Comparison of ENCODE assay signal across 8 mouse cellular contexts in genomic region chr5:65731173-65732007, GRCm38 (mm10). TPM values are rescaled to one million over a fixed set of nuclear protein-coding genes. Genes with fewer than 3 reads are reported as not detected.
DNase-seq lines count a peak whose midpoint lies in the region; ATAC-seq lines count a peak whose summit lies in the region.

No protein-coding gene starts in this region.

- H3K9ac ChIP-seq in heart, embryonic 12.5 days, result no peak overlapping the region
- no peak overlapping the region for H3K9ac ChIP-seq in midbrain, embryonic 13.5 days (replicated peaks)

- H3K36me3 ChIP-seq in heart, embryonic 12.5 days, result no peaks in the 10 kb centered on the region
- H3K36me3 ChIP-seq in limb, embryonic 10.5 days, result no peaks in the 10 kb centered on the region
- no peaks in the 10 kb centered on the region for H3K36me3 ChIP-seq in midbrain, embryonic 13.5 days

- no peak overlapping the region; the same call in 1 of the 2 replicates for H3K4me2 ChIP-seq in heart, embryonic 12.5 days
- H3K4me2 ChIP-seq in midbrain, embryonic 13.5 days (replicated peaks), result no peak overlapping the region

- H3K4me1 ChIP-seq in heart, embryonic 12.5 days (replicated peaks), result peaks cover 23% of the 10 kb centered on the region
- no peaks in the 10 kb centered on the region for H3K4me1 ChIP-seq in limb, embryonic 10.5 days
- no peaks in the 10 kb centered on the region for H3K4me1 ChIP-seq in midbrain, embryonic 13.5 days (replicated peaks)

- no peaks in the 10 kb centered on the region for H3K27me3 ChIP-seq in heart, embryonic 12.5 days (replicated peaks)
- H3K27me3 ChIP-seq in limb, embryonic 10.5 days (ENCODE audit: low read depth, poor library complexity, severe bottlenecking), result no peaks in the 10 kb centered on the region
- H3K27me3 ChIP-seq in midbrain, embryonic 13.5 days, result no peaks in the 10 kb centered on the region

- H3K9me3 ChIP-seq in heart, embryonic 12.5 days (replicated peaks), result 0 out of 2 replicates have a peak, but pooled peaks cover 8% of the 10 kb centered on the region
- H3K9me3 ChIP-seq in limb, embryonic 10.5 days (replicated peaks), result no peaks in the 10 kb centered on the region
- no peaks in the 10 kb centered on the region for H3K9me3 ChIP-seq in midbrain, embryonic 13.5 days

- WGBS in heart, embryonic 12.5 days, result 39% methylated on average over 9 of the region's 9 CpGs
- 77% methylated on average over 9 of the region's 9 CpGs for WGBS in limb, embryonic 10.5 days
- 47% methylated on average over 9 of the region's 9 CpGs for WGBS in midbrain, embryonic 13.5 days

- peak; percentile 18 for DNase-seq in ovary, postnatal 36 days (ENCODE audit: low spot score)
- DNase-seq in ovary, postnatal 14 days (ENCODE audit: low spot score), result no peak
- DNase-seq in limb, embryonic 10.5 days (ENCODE audit: low spot score), result no peak
- peak; percentile 42 to 55 for DNase-seq in spleen, postnatal 14 days (ENCODE audit: low spot score in 2 of 2)
- no peak for DNase-seq in retina, postnatal 1 day
- no peak for DNase-seq in cerebellum, adult 11-12 months

- H3K4me3 ChIP-seq in heart, embryonic 12.5 days, result no peak overlapping the region
- no peak overlapping the region for H3K4me3 ChIP-seq in limb, embryonic 10.5 days
- no peak overlapping the region for H3K4me3 ChIP-seq in midbrain, embryonic 13.5 days (replicated peaks)

- peak overlapping the region; percentile 87 for H3K27ac ChIP-seq in heart, embryonic 12.5 days (ENCODE audit: poor library complexity, severe bottlenecking)
- peak overlapping the region; percentile 53; the same call in 1 of the 2 replicates for H3K27ac ChIP-seq in limb, embryonic 10.5 days
- no peak overlapping the region for H3K27ac ChIP-seq in midbrain, embryonic 13.5 days

- ATAC-seq in heart, embryonic 12.5 days (ENCODE audit: insufficient number of reproducible peaks, low FRiP score), result peak; percentile 95
- ATAC-seq in midbrain, embryonic 13.5 days, result no peak

RNA-seq across cellular contexts. Expression of gene N4bp2, which starts 31.9 kb away (rescaled TPM):
- polyA plus RNA-seq in heart, embryonic 12.5 days (2016; fragmentation: Nextera tagmentation; extraction: Ambion mirVana), result 31.9 and 32.9 TPM in 2 replicates
- polyA plus RNA-seq in limb, embryonic 10.5 days (2016; fragmentation: Nextera tagmentation; extraction: Ambion mirVana), result 33.3 and 39.8 TPM in 2 replicates
- polyA plus RNA-seq in midbrain, embryonic 13.5 days (2015; fragmentation: Nextera tagmentation; extraction: Ambion mirVana), result 26.3 and 27.0 TPM in 2 replicates

RNA-seq across cellular contexts. Expression of gene Pds5a, which starts 33.3 kb away (rescaled TPM):
- polyA plus RNA-seq in heart, embryonic 12.5 days (2016; fragmentation: Nextera tagmentation; extraction: Ambion mirVana), result 61.7 and 63.8 TPM in 2 replicates
- polyA plus RNA-seq in limb, embryonic 10.5 days (2016; fragmentation: Nextera tagmentation; extraction: Ambion mirVana), result 90.8 and 102 TPM in 2 replicates
- polyA plus RNA-seq in midbrain, embryonic 13.5 days (2015; fragmentation: Nextera tagmentation; extraction: Ambion mirVana), result 66.2 and 67.6 TPM in 2 replicates

Comparison
In these comparisons a context has a peak if more than half of its experiments do, and no peak if none do; other contexts are left out.
1. DNase-seq: peak in ovary, postnatal 36 days (single experiment) and spleen, postnatal 14 days (2 of 2); none in ovary, postnatal 14 days (single experiment), limb, embryonic 10.5 days (single experiment), retina, postnatal 1 day (single experiment) and cerebellum, adult 11-12 months (single experiment).